Mouse (Mus musculus) lung, embryonic 16.5 days (tissue): ENCODE results near the gene Hoxd9. TPM values are rescaled to one million over a fixed set of nuclear protein-coding genes. Genes with fewer than 3 reads are reported as not detected.
A peak's percentile ranks its signal among the peaks of the same experiment; 100 is the strongest.

Source experiments
- ATAC-seq: fragments of 200-750 bp; cut with Nextera tagmentation; 2 replicates; pipeline ENCODE4 v1.8.0; 2017; ENCODE audit warnings: low read depth, mild to moderate bottlenecking, moderate library complexity
- H3K27ac ChIP-seq: fragments of 300-500 bp; sonication (generic); 2 replicates; pipeline ENCODE4 v1.5.1; 2014; ENCODE audit warnings: mild to moderate bottlenecking, control low read depth, low read length
- H3K27me3 ChIP-seq: fragments of 300-500 bp; sonication (generic); 2 replicates; pipeline ENCODE4 v1.6.1; 2014; ENCODE audit warnings: low read depth, low read length, mixed read lengths; ENCODE audit not compliant: control insufficient read depth, insufficient read depth
- H3K36me3 ChIP-seq: fragments of 300-500 bp; sonication (generic); 2 replicates; pipeline ENCODE4 v1.6.1; 2014; ENCODE audit warnings: low read length; ENCODE audit not compliant: control insufficient read depth, insufficient read depth
- H3K4me1 ChIP-seq: fragments of 300-500 bp; sonication (generic); replicated peaks from 2 replicates; pipeline ENCODE4 v1.6.1; 2014; ENCODE audit warnings: low read length, mixed read lengths; ENCODE audit not compliant: control insufficient read depth, insufficient read depth
- H3K4me2 ChIP-seq: fragments of 300-500 bp; sonication (generic); 2 replicates; pipeline ENCODE4 v1.6.1; 2014; ENCODE audit warnings: low read depth, low read length, control low read depth
- H3K4me3 ChIP-seq: fragments of 300-500 bp; sonication (generic); 2 replicates; pipeline ENCODE4 v1.5.1; 2014; ENCODE audit warnings: mild to moderate bottlenecking, low read length, control low read depth
- H3K9ac ChIP-seq: fragments of 300-500 bp; sonication (generic); 2 replicates; pipeline ENCODE4 v1.6.1; 2014; ENCODE audit warnings: low read length, control low read depth
- H3K9me3 ChIP-seq: fragments of 300-500 bp; sonication (generic); 2 replicates; pipeline ENCODE4 v1.6.1; 2016; ENCODE audit warnings: low read length; ENCODE audit not compliant: control insufficient read depth
- WGBS: fragments of 180-500 bp; shearing (Covaris S2); extraction: QIAGEN DNeasy Blood & Tissue Kit; methylation state at CpG from one replicate; pipeline ENCODE4 v1.1.7; 2014; 5-methylcytosine and 5-hydroxymethylcytosine counted together
- polyA plus RNA-seq: library from polyadenylated mRNA; unstranded; fragments of >200 nt; fragmentation: Nextera tagmentation; extraction: Ambion mirVana; gene quantifications from 2 replicates; pipeline ENCODE4 v1.2.1, GENCODE M21; 2015

Gene Hoxd9
- polyA plus RNA-seq, 1 experiment from 2014 or later: 0.31 TPM

DNA sequence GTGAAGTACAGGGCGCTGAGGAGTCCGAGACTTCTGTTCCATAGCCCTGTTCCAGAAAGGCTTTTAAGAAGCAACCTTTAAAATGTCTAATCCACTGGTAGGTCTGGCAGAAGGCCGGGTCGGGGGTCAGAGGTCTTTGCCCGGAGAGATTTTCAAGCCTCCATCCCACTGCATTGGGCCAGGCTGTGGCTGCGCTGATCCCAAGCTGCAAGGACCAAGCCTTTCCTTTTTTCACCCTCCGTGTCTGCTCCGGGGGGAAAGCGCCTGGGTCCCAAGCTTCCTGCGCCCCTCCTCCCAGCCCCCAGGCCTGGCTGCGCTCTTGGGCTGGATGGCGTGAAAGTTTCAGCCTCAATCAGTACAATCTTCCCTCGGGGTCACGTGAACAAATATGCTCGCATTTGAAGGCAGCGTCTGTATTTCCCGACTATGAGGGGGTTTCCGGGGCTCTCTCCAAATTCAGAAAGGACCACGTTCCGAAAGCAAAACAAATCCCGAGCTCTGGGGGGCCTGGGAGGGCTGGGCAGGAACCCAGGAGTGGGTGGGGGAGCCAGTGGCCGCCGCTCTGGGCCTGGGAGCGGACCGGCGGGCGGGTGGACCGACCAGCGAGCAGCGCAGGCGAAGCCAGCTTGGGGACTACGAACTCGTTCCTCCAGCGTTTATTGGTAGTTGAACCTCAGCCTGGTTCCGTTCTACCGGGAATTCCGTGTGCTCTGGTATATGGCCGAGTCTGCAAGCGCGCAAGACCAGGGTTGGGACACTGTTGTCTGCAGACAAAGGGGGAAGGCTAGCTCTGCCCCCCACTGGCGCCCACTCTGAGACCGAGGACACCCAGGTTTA, 38.5 kb downstream of the Hoxd9 start:
- Histone ChIP-seq H3K4me1 (peaks cover 3% of the 10 kb centered on the region; the same call in 1 of the 2 replicates), H3K27ac (no peak overlapping the region), H3K9me3 (no peaks in the 10 kb centered on the region), H3K4me2 (peak overlapping the region; percentile 31), H3K4me3 (peak overlapping the region; percentile 28), H3K36me3 (no peaks in the 10 kb centered on the region), H3K27me3 (peaks cover 98% of the 10 kb centered on the region), H3K9ac (no peak overlapping the region)
- under 1% methylated on average over 42 of the region's 42 CpGs for WGBS
- no peak for ATAC-seq

DNA sequence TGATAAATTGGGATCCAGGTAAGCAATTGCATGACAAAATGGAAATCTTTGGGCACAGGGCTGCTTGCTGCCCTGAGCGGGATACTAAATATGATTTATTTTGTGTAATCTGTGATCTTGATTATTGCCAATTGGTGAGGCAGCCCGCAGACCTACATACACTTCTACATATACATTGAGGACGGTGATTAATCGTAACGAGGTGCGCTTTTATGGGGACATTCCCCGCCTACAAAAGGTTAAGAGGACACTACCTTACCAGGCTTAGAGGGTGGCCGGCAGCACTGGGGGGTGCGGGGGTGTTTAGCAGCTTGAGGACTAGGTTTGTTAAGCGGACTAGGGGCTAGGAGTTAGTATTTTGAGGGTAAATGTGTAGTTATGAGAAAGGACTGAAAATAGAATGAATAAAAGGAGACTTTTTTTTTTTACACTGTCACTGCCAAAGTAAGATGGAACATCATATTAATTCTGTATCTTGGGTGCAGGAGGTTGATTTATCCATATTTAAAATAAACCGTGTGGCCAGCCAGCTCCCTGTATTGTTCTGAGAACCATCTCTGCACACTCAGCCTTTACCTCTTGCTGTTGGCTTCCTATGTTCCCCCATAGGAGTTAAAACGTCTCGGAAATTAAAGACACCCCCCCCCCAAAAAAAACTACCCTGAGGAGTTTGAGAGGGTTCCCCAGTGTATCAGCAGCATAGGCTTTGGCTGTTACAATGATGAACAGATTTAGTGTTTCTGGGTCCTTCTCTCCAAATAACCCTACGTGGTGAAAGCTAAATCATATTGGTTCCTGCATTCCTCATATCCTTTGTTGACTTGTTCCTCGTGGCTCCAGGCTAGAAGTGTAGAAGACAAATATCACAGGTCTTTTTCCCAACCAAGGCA, 39.4 kb downstream of the Hoxd9 start:
- no peak overlapping the region for H3K4me3 ChIP-seq
- ATAC-seq: no peak
- H3K9me3 ChIP-seq: no peaks in the 10 kb centered on the region
- H3K4me2 ChIP-seq: no peak overlapping the region
- no peaks in the 10 kb centered on the region for H3K36me3 ChIP-seq
- no peak overlapping the region for H3K9ac ChIP-seq
- H3K4me1 ChIP-seq: peaks cover 3% of the 10 kb centered on the region; the same call in 1 of the 2 replicates
- WGBS: 2% methylated on average over 15 of the region's 15 CpGs
- H3K27ac ChIP-seq: no peak overlapping the region
- H3K27me3 ChIP-seq: peaks cover 99% of the 10 kb centered on the region

DNA sequence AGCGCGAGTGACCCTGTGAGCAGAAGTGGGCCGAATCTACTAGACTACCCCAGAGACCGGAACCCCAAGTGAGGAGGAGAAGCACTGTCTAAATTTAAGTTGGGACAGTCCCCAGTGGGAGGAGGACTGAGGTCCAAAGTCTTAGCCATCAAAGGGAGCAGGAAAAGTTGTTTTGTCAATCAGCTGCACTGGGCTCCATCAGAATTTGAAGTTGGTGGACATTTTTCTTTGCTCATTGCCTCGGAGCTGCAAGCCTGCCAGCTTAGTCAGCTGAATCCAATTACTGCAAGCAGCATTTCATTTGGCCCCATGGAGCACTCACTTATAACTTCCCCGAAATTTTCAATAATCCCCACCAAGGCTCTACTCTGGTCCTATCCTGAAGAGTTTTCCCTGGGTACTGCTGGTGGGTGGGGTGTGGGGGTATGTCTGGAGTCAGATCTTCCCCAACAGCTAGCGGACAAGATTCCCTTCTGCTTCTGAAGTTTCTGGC, 40.1 kb downstream of the Hoxd9 start:
- H3K9me3 ChIP-seq: no peaks in the 10 kb centered on the region
- H3K4me2 ChIP-seq: no peak overlapping the region
- peaks cover 3% of the 10 kb centered on the region; the same call in 1 of the 2 replicates for H3K4me1 ChIP-seq
- no peak overlapping the region for H3K4me3 ChIP-seq
- no peaks in the 10 kb centered on the region for H3K36me3 ChIP-seq
- no peak for ATAC-seq
- peaks cover 97% of the 10 kb centered on the region for H3K27me3 ChIP-seq
- no peak overlapping the region for H3K27ac ChIP-seq
- no peak overlapping the region for H3K9ac ChIP-seq
- WGBS: 7% methylated on average over 7 of the region's 7 CpGs

DNA sequence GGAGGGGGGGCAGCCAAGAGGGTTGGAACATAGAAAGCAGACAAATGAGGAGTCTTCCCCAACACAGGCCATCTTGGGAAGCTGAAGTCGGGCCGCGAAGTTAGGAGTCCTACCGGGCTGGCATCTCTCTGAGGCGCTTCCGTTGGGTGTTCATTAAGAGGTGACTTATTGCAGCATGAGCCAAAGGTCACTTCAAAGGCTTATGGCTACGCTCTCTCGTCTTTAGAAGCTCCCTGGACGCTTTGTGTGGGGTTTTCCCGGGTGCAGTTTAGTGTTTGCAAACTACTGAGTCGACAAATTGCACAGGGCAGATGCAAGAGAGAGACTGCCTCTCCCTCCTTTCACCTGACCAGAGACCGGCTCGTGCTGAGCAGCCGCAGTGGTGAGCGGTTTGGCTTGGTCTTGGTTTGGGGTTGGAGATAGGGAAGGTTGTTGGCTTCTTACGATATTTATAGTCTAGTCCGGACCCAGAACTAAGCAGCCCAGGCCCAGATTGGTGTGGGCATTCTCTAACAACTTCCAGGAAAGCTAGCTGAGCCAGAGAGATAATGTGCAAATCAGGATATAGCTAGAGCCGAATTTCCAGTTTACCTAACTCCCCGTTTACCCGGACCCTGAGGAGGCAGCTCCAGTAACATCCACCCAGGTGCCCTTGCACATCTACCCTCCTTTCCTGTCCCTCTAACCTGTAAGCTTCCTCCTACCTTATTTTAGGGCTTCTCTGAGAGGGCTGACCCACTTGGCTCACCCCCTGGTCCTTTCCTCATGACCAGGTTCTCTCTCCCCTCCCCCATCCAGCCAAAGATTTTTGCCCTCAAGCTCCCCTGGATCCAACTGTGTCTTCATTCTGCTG, 41.3 kb downstream of the Hoxd9 start:
- H3K27ac ChIP-seq: no peak overlapping the region
- WGBS: 0% methylated on average over 20 of the region's 20 CpGs
- no peak overlapping the region for H3K4me3 ChIP-seq
- ATAC-seq: no peak
- H3K9ac ChIP-seq: no peak overlapping the region
- H3K4me1 ChIP-seq: peaks cover 3% of the 10 kb centered on the region; the same call in 1 of the 2 replicates
- H3K9me3 ChIP-seq: no peaks in the 10 kb centered on the region
- no peak overlapping the region for H3K4me2 ChIP-seq
- peaks cover 95% of the 10 kb centered on the region for H3K27me3 ChIP-seq
- H3K36me3 ChIP-seq: no peaks in the 10 kb centered on the region

DNA sequence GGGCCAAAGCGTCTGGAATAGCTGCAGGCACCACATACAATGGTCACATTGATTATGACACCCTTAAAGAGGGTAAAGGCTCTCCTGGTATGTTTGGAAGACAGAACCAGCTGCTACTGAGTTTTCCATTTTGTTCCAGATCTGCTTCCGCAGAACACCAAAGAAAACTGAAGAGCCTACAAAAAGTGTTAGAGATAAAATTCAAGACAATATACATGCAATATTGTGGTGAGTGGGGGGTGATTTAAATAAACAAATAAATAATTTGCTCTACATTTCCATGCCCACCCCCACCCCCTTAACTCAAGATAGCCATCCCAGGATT, 41.9 kb downstream of the Hoxd9 start:
- Histone ChIP-seq H3K27me3 (peaks cover 95% of the 10 kb centered on the region), H3K9me3 (no peaks in the 10 kb centered on the region), H3K4me1 (peaks cover 3% of the 10 kb centered on the region; the same call in 1 of the 2 replicates), H3K4me3 (no peak overlapping the region), H3K9ac (no peak overlapping the region), H3K36me3 (no peaks in the 10 kb centered on the region), H3K27ac (no peak overlapping the region), H3K4me2 (no peak overlapping the region)
- WGBS: 7% methylated on average over 2 of the region's 2 CpGs
- no peak for ATAC-seq

DNA sequence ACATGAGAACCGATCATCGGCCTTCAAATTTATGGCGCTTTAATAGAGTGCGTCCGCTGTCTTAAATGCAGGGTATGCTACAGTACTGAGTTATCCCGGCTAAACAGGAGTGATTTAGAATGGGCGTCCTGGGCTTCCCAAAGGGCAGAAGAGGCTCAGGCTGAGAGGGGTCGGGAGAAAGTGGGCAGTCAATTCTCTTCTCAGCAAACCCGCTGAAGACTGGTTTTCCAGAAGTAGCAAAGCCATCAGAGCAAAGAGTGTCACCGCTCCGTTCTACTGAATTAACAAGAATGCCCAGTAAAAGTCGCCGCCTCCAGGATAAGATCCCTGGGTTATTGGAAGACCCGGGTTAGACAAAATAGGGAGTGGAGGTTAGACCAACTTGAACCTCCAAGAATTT, 42.3 kb downstream of the Hoxd9 start:
- WGBS: 4% methylated on average over 14 of the region's 14 CpGs
- Histone ChIP-seq H3K27ac (no peak overlapping the region), H3K4me1 (peaks cover 3% of the 10 kb centered on the region; the same call in 1 of the 2 replicates), H3K36me3 (no peaks in the 10 kb centered on the region), H3K27me3 (peaks cover 95% of the 10 kb centered on the region), H3K4me2 (no peak overlapping the region), H3K9me3 (no peaks in the 10 kb centered on the region), H3K9ac (no peak overlapping the region), H3K4me3 (no peak overlapping the region)
- ATAC-seq: no peak

DNA sequence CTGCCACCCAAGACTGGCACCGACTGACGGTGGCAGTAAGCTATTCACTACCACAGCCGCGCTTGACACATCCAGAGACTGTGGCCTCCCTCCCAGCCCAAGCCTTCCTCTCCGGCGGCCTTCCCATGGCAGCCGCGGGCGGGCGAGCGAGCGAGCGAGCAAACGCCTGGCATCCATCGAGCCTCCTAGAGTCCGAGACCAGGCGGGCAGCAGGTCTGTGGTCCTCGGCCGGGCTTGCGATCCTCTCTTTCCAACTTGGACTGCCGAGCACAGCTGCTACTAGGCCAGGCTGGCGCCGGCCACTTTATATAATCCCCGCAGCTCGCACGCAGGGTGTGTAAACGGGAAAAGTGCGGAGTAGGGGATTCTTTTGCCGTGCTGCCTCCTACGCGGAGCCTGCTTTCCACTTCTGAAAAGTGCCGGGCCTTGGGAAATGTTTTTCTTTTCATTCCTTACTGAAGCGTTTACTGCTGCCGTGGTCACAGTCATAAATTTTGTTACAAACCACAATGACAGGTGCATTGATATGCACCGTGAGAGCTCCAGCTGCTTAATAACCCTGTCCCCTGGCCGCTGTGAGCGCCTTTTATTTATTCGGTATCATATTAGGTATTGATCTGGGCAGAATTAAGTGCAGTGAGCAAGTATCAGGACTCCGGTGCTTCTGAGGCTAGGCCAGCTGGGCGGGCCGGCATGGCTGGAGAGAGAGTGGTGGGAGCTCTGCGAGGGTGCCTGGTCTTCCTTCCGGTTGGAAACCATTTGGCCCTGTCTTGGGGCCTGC, 43.0 kb downstream of the Hoxd9 start:
- no peak for ATAC-seq
- no peak overlapping the region for H3K4me3 ChIP-seq

DNA sequence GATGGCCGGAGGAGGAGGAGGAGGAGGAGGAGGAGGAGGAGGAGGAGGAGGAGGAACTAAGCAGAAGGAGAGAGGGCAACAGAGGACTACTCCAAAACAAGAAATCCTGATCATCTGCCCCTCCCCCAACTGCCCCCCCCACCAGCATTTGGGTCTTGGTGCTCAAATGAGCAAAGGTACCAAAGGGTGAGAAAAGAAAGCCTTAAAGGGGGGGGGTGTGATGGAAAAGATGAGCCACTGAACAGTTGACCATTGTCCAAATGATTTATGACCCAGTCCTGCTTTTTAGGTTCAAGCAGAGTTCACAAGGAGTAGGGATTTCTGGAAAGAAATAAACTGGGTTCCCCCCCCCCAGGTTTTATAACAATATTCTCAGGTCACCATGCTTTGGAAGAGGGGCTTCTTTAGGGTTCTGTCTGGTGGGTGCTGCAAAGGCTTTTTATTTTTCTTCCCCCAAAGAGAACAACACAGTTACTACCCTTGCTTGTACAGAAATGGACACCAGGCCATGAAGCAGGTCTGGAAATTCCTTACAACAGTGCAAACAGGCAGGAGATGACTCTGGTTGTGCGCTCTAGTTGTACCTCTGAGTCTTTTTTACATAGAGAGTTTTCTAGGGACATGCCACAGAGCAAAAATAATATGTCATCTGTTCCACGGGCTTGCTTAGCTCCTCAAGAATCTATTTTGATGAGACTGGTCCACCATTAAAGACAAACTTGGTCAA, 43.9 kb downstream of the Hoxd9 start:
- peaks cover under 1% of the 10 kb centered on the region; the same call in 1 of the 2 replicates for H3K4me1 ChIP-seq
- 29% methylated on average over 2 of the region's 3 CpGs for WGBS
- no peak overlapping the region for H3K27ac ChIP-seq
- no peaks in the 10 kb centered on the region for H3K36me3 ChIP-seq
- no peak overlapping the region for H3K4me3 ChIP-seq
- H3K4me2 ChIP-seq: no peak overlapping the region
- peaks cover 95% of the 10 kb centered on the region for H3K27me3 ChIP-seq
- H3K9ac ChIP-seq: no peak overlapping the region
- no peak for ATAC-seq
- no peaks in the 10 kb centered on the region for H3K9me3 ChIP-seq

More for the DNA sequence above, 43.0 kb downstream of the Hoxd9 start:
- Histone ChIP-seq H3K36me3 (no peaks in the 10 kb centered on the region), H3K27ac (no peak overlapping the region), H3K4me1 (peaks cover 3% of the 10 kb centered on the region; the same call in 1 of the 2 replicates), H3K27me3 (peaks cover 95% of the 10 kb centered on the region), H3K9ac (no peak overlapping the region), H3K9me3 (no peaks in the 10 kb centered on the region), H3K4me2 (no peak overlapping the region)
- 2% methylated on average over 43 of the region's 43 CpGs for WGBS
